Mouse (Mus musculus): ENCODE results near the gene Rora.

GRCm38 (mm10) chr9:69291451-69291850 lies 637.9 kb downstream of the Rora start:
- TF ChIP-seq EP300 (optimal IDR thresholded peaks at IDR 0.05) (no peak), CTCF (IDR thresholded peaks at IDR 0.05; ENCODE audit: low read depth) (no peak)

Data from stomach, postnatal 0 days (tissue).